Mouse (Mus musculus) limb, embryonic 14.5 days (tissue): ENCODE measurements around the gene Pfkl. TPM values are rescaled to one million over a fixed set of nuclear protein-coding genes. Genes with fewer than 3 reads are reported as not detected.

ENCODE experiments used
- ATAC-seq: fragments of 200-750 bp; cut with Nextera tagmentation; 2 replicates; pipeline ENCODE4 v1.8.0; 2017; ENCODE audit warnings: low read depth, moderate number of reproducible peaks, moderate TSS enrichment; ENCODE audit not compliant: low FRiP score
- DNase-seq: peaks from one replicate; pipeline ENCODE4 v3.0.0-alpha.2; 2015; ENCODE audit warnings: low spot score
- H3K27ac ChIP-seq: fragments of 300-500 bp; sonication (generic); replicated peaks from 2 replicates; pipeline ENCODE4 v1.5.1; 2014; ENCODE audit warnings: low read depth, mild to moderate bottlenecking, low read length, moderate library complexity, mixed read lengths
- H3K27me3 ChIP-seq: fragments of 300-500 bp; sonication (generic); 2 replicates; pipeline ENCODE4 v1.6.1; 2014; ENCODE audit warnings: low read length, mixed read lengths; ENCODE audit not compliant: control insufficient read depth, insufficient read depth
- H3K36me3 ChIP-seq: fragments of 300-500 bp; sonication (generic); 2 replicates; pipeline ENCODE4 v1.6.1; 2014; ENCODE audit warnings: mild to moderate bottlenecking, low read length, moderate library complexity, mixed read lengths; ENCODE audit not compliant: control insufficient read depth, insufficient read depth
- H3K4me1 ChIP-seq: fragments of 300-500 bp; sonication (generic); 2 replicates; pipeline ENCODE4 v1.6.1; 2014; ENCODE audit warnings: antibody characterized with exemption, low read length, mixed read lengths; ENCODE audit not compliant: control insufficient read depth, insufficient read depth
- H3K4me2 ChIP-seq: fragments of 300-500 bp; sonication (generic); replicated peaks from 2 replicates; pipeline ENCODE4 v1.6.1; 2014; ENCODE audit warnings: low read depth, mild to moderate bottlenecking, low read length, moderate library complexity; ENCODE audit not compliant: severe bottlenecking
- H3K4me3 ChIP-seq: fragments of 300-500 bp; sonication (generic); replicated peaks from 2 replicates; pipeline ENCODE4 v1.5.1; 2014; ENCODE audit warnings: low read length
- H3K9ac ChIP-seq: fragments of 300-500 bp; sonication (generic); 2 replicates; pipeline ENCODE4 v1.6.1; 2014; ENCODE audit warnings: mild to moderate bottlenecking, low read depth, low read length, moderate library complexity; ENCODE audit not compliant: severe bottlenecking
- H3K9me3 ChIP-seq: fragments of 300-500 bp; sonication (generic); 2 replicates; pipeline ENCODE4 v1.6.1; 2016; ENCODE audit warnings: low read length; ENCODE audit not compliant: control insufficient read depth
- POLR2A ChIP-seq: fragments of 200-500 bp; IDR thresholded peaks from 2 replicates; pipeline ENCODE4 v1.8.0; 2012; ENCODE audit warnings: inconsistent platforms, mild to moderate bottlenecking, moderate library complexity, borderline replicate concordance; ENCODE audit not compliant: insufficient read depth, insufficient read length; ENCODE audit errors: extremely low read depth
- WGBS: fragments of 180-500 bp; shearing (Covaris S2); extraction: QIAGEN DNeasy Blood & Tissue Kit; methylation state at CpG from one replicate; pipeline ENCODE4 v1.1.7; 2014; 5-methylcytosine and 5-hydroxymethylcytosine counted together
- polyA plus RNA-seq, 2 experiments: library from polyadenylated mRNA; depleted of rRNA in 1 of 2; stranded (reverse) in 1 of 2; unstranded in 1 of 2; fragments of >200 nt; fragmentation: Nextera tagmentation in 1 of 2; extraction: Ambion mirVana in 1 of 2; gene quantifications; 2 replicates each; pipeline versions ENCODE4 v1.2.1 to v1.2.3; 2012 to 2014

Pfkl gene
- polyA plus RNA-seq, 2 experiments = 112 to 129 TPM

DNA sequence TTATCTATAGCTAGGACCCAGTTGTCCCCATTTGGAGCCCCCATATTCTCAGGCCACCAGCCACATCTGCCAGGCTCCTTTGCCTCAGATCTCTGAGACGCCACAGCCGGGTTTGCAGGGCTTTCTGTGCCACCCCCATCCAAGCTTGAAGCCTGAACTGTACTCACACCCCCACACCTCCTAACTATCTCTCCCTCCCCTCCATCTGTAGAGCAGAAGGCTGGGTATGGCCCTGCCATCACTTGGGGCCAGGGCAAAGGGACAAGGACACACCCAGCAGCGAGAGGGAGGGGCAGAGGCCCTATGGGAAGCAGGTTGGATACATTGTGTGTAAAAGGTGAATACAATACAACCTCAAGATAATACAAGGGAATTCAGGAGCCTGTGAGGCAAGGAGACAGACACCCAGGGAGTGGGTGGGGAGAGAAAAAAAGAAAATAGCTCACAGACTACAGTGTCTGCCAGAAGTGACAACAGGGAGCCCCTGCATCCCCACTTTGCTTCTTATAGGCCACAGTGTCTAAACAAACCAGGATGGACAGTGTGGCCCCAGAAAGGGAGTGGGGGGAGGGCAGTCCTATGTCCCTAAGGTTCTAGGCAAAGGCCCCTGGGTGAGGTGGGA lies 5.3 kb downstream of the Pfkl start:
- Histone ChIP-seq H3K4me1 (peaks cover 21% of the 10 kb centered on the region), H3K27ac (no peak overlapping the region), H3K36me3 (peaks cover 47% of the 10 kb centered on the region), H3K9ac (no peak overlapping the region), H3K9me3 (no peaks in the 10 kb centered on the region), H3K4me3 (no peak overlapping the region), H3K4me2 (no peak overlapping the region), H3K27me3 (no peaks in the 10 kb centered on the region)
- DNase-seq (no peak), ATAC-seq (no peak)
- WGBS = 86% methylated on average over 3 of the region's 3 CpGs
- TF ChIP-seq POLR2A = no peak

DNA sequence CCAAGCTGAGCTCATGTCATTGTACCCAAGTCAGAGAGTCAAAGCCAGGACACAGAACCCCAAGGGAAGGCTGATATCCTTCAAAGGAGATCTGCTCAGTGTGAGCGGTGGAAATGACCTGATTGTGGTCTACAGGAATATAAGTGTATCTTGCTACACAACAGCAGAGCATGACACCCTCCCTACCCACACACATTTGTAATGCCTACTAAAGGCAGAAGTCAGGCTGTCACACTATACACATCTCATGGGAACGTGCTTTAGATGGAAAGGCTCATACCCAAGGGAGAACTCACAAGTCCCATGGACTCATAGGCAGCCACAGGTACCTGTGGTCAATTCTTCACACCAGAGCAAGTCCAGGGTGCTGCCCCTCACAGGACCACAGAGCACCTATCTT lies 7.6 kb downstream of the Pfkl start:
- peaks cover 68% of the 10 kb centered on the region for H3K36me3 ChIP-seq
- H3K27ac ChIP-seq = no peak overlapping the region
- WGBS = 93% methylated on average over 2 of the region's 2 CpGs
- no peak for ATAC-seq
- H3K9me3 ChIP-seq = no peaks in the 10 kb centered on the region
- no peaks in the 10 kb centered on the region for H3K27me3 ChIP-seq
- H3K4me1 ChIP-seq = peaks cover 8% of the 10 kb centered on the region
- H3K4me2 ChIP-seq = no peak overlapping the region
- no peak for DNase-seq
- no peak overlapping the region for H3K9ac ChIP-seq
- TF ChIP-seq POLR2A = no peak
- no peak overlapping the region for H3K4me3 ChIP-seq

GRCm38 (mm10) chr10:78001796-78002195 lies 8.1 kb downstream of the Pfkl start:
- Histone ChIP-seq H3K9me3 (no peaks in the 10 kb centered on the region), H3K27me3 (no peaks in the 10 kb centered on the region), H3K9ac (no peak overlapping the region), H3K27ac (no peak overlapping the region), H3K4me2 (no peak overlapping the region), H3K4me1 (peaks cover 3% of the 10 kb centered on the region), H3K4me3 (no peak overlapping the region), H3K36me3 (peaks cover 74% of the 10 kb centered on the region)
- DNase-seq (no peak), ATAC-seq (no peak)
- 89% methylated on average over 11 of the region's 11 CpGs for WGBS
- TF ChIP-seq POLR2A = no peak

GRCm38 (mm10) chr10:78000200-78000599 lies 9.7 kb downstream of the Pfkl start:
- no peak overlapping the region for H3K4me2 ChIP-seq
- H3K9me3 ChIP-seq = no peaks in the 10 kb centered on the region
- no peak overlapping the region for H3K4me3 ChIP-seq
- H3K4me1 ChIP-seq = no peaks in the 10 kb centered on the region
- H3K36me3 ChIP-seq = peaks cover 87% of the 10 kb centered on the region
- no peak for ATAC-seq
- no peak for DNase-seq
- no peak overlapping the region for H3K9ac ChIP-seq
- no peaks in the 10 kb centered on the region for H3K27me3 ChIP-seq
- no peak overlapping the region for H3K27ac ChIP-seq
- TF ChIP-seq POLR2A = no peak
- 85% methylated on average over 5 of the region's 5 CpGs for WGBS

GRCm38 (mm10) chr10:77995639-77996038 lies 14.2 kb downstream of the Pfkl start:
- no peak overlapping the region for H3K9ac ChIP-seq
- no peak overlapping the region for H3K27ac ChIP-seq
- no peaks in the 10 kb centered on the region for H3K27me3 ChIP-seq
- no peaks in the 10 kb centered on the region for H3K4me1 ChIP-seq
- no peak for TF ChIP-seq POLR2A
- H3K36me3 ChIP-seq = peaks cover 95% of the 10 kb centered on the region
- ATAC-seq = no peak
- no peak overlapping the region for H3K4me3 ChIP-seq
- WGBS = 90% methylated on average over 3 of the region's 3 CpGs
- no peak overlapping the region for H3K4me2 ChIP-seq
- no peak for DNase-seq
- H3K9me3 ChIP-seq = no peaks in the 10 kb centered on the region

DNA sequence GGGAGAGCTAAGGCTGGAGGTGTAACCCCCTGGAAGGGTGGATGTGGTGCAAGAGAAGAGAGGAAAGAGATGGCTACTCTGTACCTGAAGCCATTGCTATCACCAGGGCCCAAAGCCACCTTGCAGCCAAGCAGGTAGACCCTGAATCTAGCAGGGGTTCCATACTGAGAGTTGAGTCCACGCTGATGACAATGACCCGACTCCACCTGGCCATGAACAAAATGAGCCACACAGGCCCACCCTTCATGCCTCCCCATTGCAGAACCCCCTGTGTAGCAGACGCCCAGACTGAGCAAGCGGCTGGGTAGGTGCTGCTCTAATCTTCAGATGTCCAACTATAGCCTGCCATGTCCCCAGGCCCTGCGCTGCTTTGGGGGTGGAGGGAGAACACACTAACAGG lies 24.1 kb downstream of the Pfkl start:
- no peak overlapping the region for H3K9ac ChIP-seq
- WGBS = 83% methylated on average over 5 of the region's 5 CpGs
- DNase-seq (no peak), ATAC-seq (no peak)
- H3K27ac ChIP-seq = no peak overlapping the region
- no peak overlapping the region for H3K4me3 ChIP-seq
- H3K4me2 ChIP-seq = no peak overlapping the region
- H3K9me3 ChIP-seq = no peaks in the 10 kb centered on the region
- H3K36me3 ChIP-seq = peaks cover 53% of the 10 kb centered on the region
- no peaks in the 10 kb centered on the region; the same call in 1 of the 2 replicates for H3K4me1 ChIP-seq
- no peaks in the 10 kb centered on the region for H3K27me3 ChIP-seq
- no peak for TF ChIP-seq POLR2A
